Mouse (Mus musculus) forebrain, embryonic 14.5 days (tissue): ENCODE results near the gene Snx15. TPM values are rescaled to one million over a fixed set of nuclear protein-coding genes. Genes with fewer than 3 reads are reported as not detected.

Experiments
- ATAC-seq: fragments of 200-750 bp; cut with Nextera tagmentation; 2 replicates; pipeline ENCODE4 v1.8.0; 2017; ENCODE audit warnings: mild to moderate bottlenecking, moderate library complexity
- DNase-seq: peaks from one replicate; pipeline ENCODE4 v3.0.0-alpha.2; 2015; ENCODE audit warnings: low spot score
- H3K27ac ChIP-seq: fragments of 300-500 bp; sonication (generic); 2 replicates; pipeline ENCODE4 v1.5.1; 2014; ENCODE audit warnings: low read depth, mild to moderate bottlenecking, control low read depth, low read length, moderate library complexity
- H3K27me3 ChIP-seq: fragments of 300-500 bp; sonication (generic); replicated peaks from 2 replicates; pipeline ENCODE4 v1.6.1; 2014; ENCODE audit warnings: low read length, control low read depth, mixed read lengths; ENCODE audit not compliant: control insufficient read depth, insufficient read depth
- H3K36me3 ChIP-seq: fragments of 300-500 bp; sonication (generic); 2 replicates; pipeline ENCODE4 v1.6.1; 2014; ENCODE audit warnings: low read length, control low read depth; ENCODE audit not compliant: control insufficient read depth, insufficient read depth
- H3K4me1 ChIP-seq: fragments of 300-500 bp; sonication (generic); 2 replicates; pipeline ENCODE4 v1.6.1; 2014; ENCODE audit warnings: antibody characterized with exemption, low read length, control low read depth; ENCODE audit not compliant: control insufficient read depth, insufficient read depth
- H3K4me2 ChIP-seq: fragments of 300-500 bp; sonication (generic); 2 replicates; pipeline ENCODE4 v1.6.1; 2014; ENCODE audit warnings: mild to moderate bottlenecking, control low read depth, low read length
- H3K4me3 ChIP-seq: fragments of 300-500 bp; sonication (generic); 2 replicates; pipeline ENCODE4 v1.5.1; 2014; ENCODE audit warnings: low read depth, low read length, control low read depth
- H3K9ac ChIP-seq: fragments of 300-500 bp; sonication (generic); 2 replicates; pipeline ENCODE4 v1.6.1; 2014; ENCODE audit warnings: mild to moderate bottlenecking, low read length, control low read depth, moderate library complexity
- H3K9me3 ChIP-seq: fragments of 300-500 bp; sonication (generic); replicated peaks from 2 replicates; pipeline ENCODE4 v1.6.1; 2016; ENCODE audit warnings: low read length, control low read depth, mixed read lengths; ENCODE audit not compliant: control insufficient read depth
- WGBS: fragments of 180-500 bp; shearing (Covaris S2); extraction: QIAGEN DNeasy Blood & Tissue Kit; methylation state at CpG from one replicate; pipeline ENCODE4 v1.1.7; 2014; 5-methylcytosine and 5-hydroxymethylcytosine counted together
- polyA plus RNA-seq: library from polyadenylated mRNA; unstranded; fragments of >200 nt; fragmentation: Nextera tagmentation; extraction: Ambion mirVana; gene quantifications from 2 replicates; pipeline ENCODE4 v1.2.1, GENCODE M21; 2014

Snx15 gene
- polyA plus RNA-seq, 1 experiment from 2014 or later = 45.6 TPM

- Histone ChIP-seq H3K27ac (no peak overlapping the region), H3K4me3 (peak overlapping the region; percentile 68), H3K9ac (peak overlapping the region; percentile 71), H3K36me3 (peaks cover 43% of the 10 kb centered on the region), H3K4me2 (peak overlapping the region; percentile 88), H3K9me3 (no peaks in the 10 kb centered on the region), H3K27me3 (no peaks in the 10 kb centered on the region), H3K4me1 (peaks cover 8% of the 10 kb centered on the region; the same call in 1 of the 2 replicates)
- peak; percentile 80 for ATAC-seq
- under 1% methylated on average over 17 of the region's 17 CpGs for WGBS
- DNase-seq = peak; percentile 80
Observed at GRCm38 (mm10) chr19:6085417-6085879, 42.7 kb downstream of the Snx15 start.

DNA sequence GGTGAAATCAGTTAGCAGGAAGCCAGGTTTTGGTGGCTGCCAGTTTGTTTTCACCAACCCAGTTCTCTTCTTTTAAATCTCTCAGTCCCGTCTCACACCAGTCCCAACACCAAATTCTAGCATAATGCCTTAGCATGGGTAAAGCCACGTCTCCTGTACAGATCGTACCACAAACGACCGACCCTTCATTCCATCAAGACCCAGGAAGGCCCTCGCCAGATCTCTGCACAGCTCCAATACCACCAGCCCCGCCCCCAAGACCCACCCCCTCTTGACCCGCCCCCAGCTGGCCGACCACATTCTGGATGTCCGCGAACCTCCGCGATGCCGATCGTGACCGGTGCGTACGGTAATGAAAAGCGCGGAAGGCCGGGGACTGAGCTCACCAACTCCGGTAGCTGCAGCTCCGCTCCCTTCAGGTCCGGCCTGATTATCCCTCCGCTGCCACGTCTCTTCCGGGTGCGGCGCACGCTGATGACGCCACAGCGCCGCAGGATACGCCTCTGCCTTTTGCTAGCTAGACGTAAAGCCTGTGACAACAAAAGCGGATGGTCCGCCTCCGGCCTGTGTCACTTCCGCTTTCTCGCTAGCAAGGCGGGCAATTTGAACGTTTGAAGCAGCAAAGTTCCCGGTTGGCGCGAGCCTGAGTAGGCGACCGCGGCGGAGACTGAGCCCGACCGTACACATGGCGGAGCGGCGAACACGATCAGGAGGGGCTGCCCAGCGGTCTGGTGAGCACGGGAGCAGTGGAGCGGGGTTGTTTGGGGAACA, 43.4 kb downstream of the Snx15 start, which contains the start of the genes Zfpl1 and Cdca5:
Gene Zfpl1 (minus strand): TSS at position 479 of the 771 bp plus-strand sequence.
Gene Cdca5 (plus strand): TSS at position 506 of the 771 bp plus-strand sequence.
- H3K4me2 ChIP-seq = peak within 1 kb of the TSS; percentile 92
- H3K27me3 ChIP-seq = no peaks in the 10 kb centered on the region
- H3K27ac ChIP-seq = 0 out of 2 replicates have a peak within 1 kb of the TSS, but pooled peaks have one; percentile 39
- H3K36me3 ChIP-seq = peaks cover 42% of the 10 kb centered on the region
- H3K4me3 ChIP-seq = peak within 1 kb of the TSS; percentile 68
- peaks cover 8% of the 10 kb centered on the region; the same call in 1 of the 2 replicates for H3K4me1 ChIP-seq
- peak within 1 kb of the TSS; percentile 71 for H3K9ac ChIP-seq
- ATAC-seq = peak; percentile 95
- WGBS = under 1% methylated on average over 58 of the region's 58 CpGs
- peak; percentile 99 for DNase-seq
- H3K9me3 ChIP-seq = no peaks in the 10 kb centered on the region

DNA sequence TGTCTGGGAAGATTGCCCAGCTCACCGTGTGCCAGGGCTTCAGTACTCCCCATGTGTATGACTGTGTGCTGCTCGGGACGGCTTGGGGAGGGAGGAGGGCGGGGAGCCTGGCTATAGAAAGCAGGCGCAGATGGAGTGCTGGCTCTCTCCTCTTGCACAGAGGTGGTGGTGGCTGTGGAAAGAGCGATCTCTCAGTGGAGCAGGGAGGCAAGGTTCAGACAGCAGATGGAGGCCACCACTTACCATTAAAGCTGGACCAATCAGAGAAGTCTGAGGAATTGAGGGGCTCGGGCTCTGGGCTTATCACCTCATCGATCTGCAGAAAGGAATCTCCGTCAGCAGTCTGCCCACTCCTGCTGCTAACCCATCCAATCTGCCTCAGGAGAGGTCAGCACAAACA, 45.9 kb downstream of the Snx15 start, which contains the start of gene Gm28374:
Gene Gm28374 (minus strand): TSS at position 101 of the 400 bp plus-strand sequence.
- WGBS = 87% methylated on average over 9 of the region's 9 CpGs
- Histone ChIP-seq H3K9ac (no peak within 1 kb of the TSS), H3K4me2 (no peak within 1 kb of the TSS), H3K27ac (no peak within 1 kb of the TSS), H3K4me1 (peaks cover 8% of the 10 kb centered on the region; the same call in 1 of the 2 replicates), H3K9me3 (no peaks in the 10 kb centered on the region), H3K27me3 (no peaks in the 10 kb centered on the region), H3K36me3 (peaks cover 32% of the 10 kb centered on the region), H3K4me3 (no peak within 1 kb of the TSS)
- DNase-seq (no peak), ATAC-seq (no peak)

GRCm38 (mm10) chr19:6079983-6080480, 48.1 kb downstream of the Snx15 start, which contains the start of gene Tmem262:
TSS of gene Tmem262 (plus strand) at chr19:6080033.
- no peak within 1 kb of the TSS for H3K4me3 ChIP-seq
- no peak within 1 kb of the TSS for H3K27ac ChIP-seq
- H3K9ac ChIP-seq = no peak within 1 kb of the TSS
- H3K36me3 ChIP-seq = peaks cover 33% of the 10 kb centered on the region
- no peaks in the 10 kb centered on the region for H3K9me3 ChIP-seq
- ATAC-seq = no peak
- H3K27me3 ChIP-seq = no peaks in the 10 kb centered on the region
- no peak for DNase-seq
- 95% methylated on average over 12 of the region's 12 CpGs for WGBS
- no peak within 1 kb of the TSS for H3K4me2 ChIP-seq
- H3K4me1 ChIP-seq = peaks cover 13% of the 10 kb centered on the region

DNA sequence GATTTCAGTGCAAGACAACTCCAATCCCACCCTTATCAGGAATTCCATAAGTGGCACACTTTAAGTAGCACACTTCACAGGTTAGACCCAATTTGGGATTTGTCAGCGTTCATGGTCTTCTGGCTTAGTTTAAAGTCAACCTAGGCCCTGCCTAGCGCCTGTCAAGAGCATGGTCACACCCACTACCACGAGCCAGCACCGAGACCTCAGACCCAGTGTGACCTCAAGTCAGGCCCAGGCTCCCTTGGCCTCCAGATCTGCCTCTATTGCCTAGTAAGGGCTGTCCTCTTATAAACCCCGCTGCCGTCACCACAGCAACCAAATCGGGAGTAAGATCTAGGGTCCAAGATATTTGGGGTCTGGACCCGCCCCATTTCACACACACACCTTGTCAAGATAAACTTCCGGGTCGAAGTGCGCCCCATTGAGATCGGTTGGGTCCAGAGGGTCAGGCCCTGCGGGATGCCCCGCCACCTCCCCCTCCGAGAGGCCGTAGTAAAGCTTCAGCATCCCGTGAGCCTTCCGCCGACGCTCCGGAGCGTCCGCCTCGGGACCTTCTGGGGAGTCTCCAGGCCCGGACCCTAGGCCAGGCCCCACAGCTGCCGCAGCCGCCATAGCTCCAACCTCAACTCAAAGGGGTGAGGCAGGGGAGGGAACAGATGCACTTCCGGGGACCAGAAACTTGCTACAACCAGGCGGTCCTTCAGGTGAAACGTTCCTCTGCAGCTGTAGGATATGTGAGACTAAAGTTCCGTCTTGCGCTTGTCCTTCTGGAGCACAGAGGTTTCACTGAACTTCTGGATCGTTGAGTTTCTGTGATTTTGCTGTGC, 51.3 kb downstream of the Snx15 start, which contains the start of gene Vps51:
Gene Vps51 (minus strand): TSS at position 668 of the 830 bp plus-strand sequence.
- Histone ChIP-seq H3K36me3 (peaks cover 41% of the 10 kb centered on the region), H3K27ac (peak within 1 kb of the TSS; percentile 49; the same call in 1 of the 2 replicates), H3K4me1 (peaks cover 7% of the 10 kb centered on the region), H3K9ac (peak within 1 kb of the TSS; percentile 70), H3K4me3 (peak within 1 kb of the TSS; percentile 56), H3K27me3 (no peaks in the 10 kb centered on the region), H3K4me2 (peak within 1 kb of the TSS; percentile 87), H3K9me3 (no peaks in the 10 kb centered on the region)
- DNase-seq = peak; percentile 94
- WGBS = 1% methylated on average over 33 of the region's 33 CpGs
- ATAC-seq = peak; percentile 90

DNA sequence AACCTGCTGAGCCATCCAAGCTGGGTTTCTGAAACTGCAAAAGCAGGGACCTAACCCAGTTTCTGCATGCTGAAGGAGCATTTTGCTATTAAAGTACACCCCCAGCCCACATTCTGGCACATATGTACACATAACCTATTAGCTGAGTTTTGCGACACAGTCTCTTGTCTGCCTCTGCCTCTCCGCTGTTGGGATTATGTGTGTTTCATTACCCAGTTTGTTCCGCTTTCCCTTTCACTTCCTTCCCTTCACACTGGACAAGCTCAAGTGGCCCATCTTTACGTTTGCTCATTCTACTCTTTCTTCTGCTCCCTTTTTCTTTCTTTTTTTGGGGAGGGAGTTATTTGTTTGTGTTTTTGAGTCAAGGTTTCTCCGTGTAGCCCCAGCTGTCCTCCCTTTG, 54.2 kb downstream of the Snx15 start:
- 92% methylated on average over 5 of the region's 5 CpGs for WGBS

DNA sequence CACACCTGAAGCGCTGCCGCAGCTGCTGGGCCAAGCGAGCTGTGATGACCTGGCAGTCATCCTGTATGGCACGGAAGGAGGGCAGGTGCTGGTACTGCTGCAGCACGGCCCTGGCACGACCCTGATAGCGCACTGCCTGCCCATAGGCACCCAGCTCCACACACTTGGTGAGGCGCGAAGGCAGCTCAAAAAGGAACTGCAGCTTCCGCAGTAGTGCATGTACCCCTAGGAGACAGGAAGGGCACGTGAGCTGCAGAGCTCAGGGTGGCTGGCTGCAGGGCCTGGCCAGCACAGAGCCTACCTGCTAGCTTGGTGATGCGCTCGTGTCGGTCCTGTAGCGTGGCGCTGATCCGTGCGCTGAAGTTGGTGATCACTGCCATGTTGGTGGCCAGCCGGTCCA, 56.8 kb downstream of the Snx15 start:
- Histone ChIP-seq H3K4me3 (no peak overlapping the region), H3K9ac (no peak overlapping the region), H3K27me3 (no peaks in the 10 kb centered on the region), H3K9me3 (no peaks in the 10 kb centered on the region), H3K4me2 (no peak overlapping the region), H3K27ac (no peak overlapping the region), H3K36me3 (peaks cover 49% of the 10 kb centered on the region), H3K4me1 (peaks cover 10% of the 10 kb centered on the region)
- 96% methylated on average over 19 of the region's 19 CpGs for WGBS
- DNase-seq (no peak), ATAC-seq (no peak)

More for the DNA sequence above, 54.2 kb downstream of the Snx15 start:
- no peak overlapping the region for H3K4me3 ChIP-seq
- no peaks in the 10 kb centered on the region for H3K9me3 ChIP-seq
- H3K9ac ChIP-seq = no peak overlapping the region
- peaks cover 46% of the 10 kb centered on the region for H3K36me3 ChIP-seq
- no peaks in the 10 kb centered on the region for H3K27me3 ChIP-seq
- no peak for DNase-seq
- no peak overlapping the region for H3K4me2 ChIP-seq
- H3K27ac ChIP-seq = no peak overlapping the region
- H3K4me1 ChIP-seq = peaks cover 7% of the 10 kb centered on the region
- ATAC-seq = no peak

GRCm38 (mm10) chr19:6070571-6071250, 57.4 kb downstream of the Snx15 start:
- Histone ChIP-seq H3K27ac (no peak overlapping the region), H3K4me2 (no peak overlapping the region), H3K36me3 (peaks cover 49% of the 10 kb centered on the region), H3K9ac (no peak overlapping the region), H3K4me3 (no peak overlapping the region), H3K27me3 (no peaks in the 10 kb centered on the region), H3K4me1 (peaks cover 9% of the 10 kb centered on the region; the same call in 1 of the 2 replicates), H3K9me3 (no peaks in the 10 kb centered on the region)
- WGBS = 92% methylated on average over 31 of the region's 31 CpGs
- ATAC-seq (no peak), DNase-seq (no peak)
